Mouse (Mus musculus) lung, postnatal 0 days (tissue): ENCODE measurements around the gene Cass4.

Experiments used
- CTCF ChIP-seq: IDR thresholded peaks from 2 replicates; pipeline ENCODE4 v1.5.1; 2016; ENCODE audit warnings: antibody characterized with exemption, mild to moderate bottlenecking
- EP300 ChIP-seq: IDR thresholded peaks from 2 replicates; pipeline ENCODE4 v1.6.1; 2016; ENCODE audit warnings: antibody characterized with exemption, mild to moderate bottlenecking, control low read depth

GRCm38 (mm10) chr2:172380513-172380912, 13.1 kb upstream of the Cass4 start:
- no peak for TF ChIP-seq CTCF
- TF ChIP-seq EP300 = no peak
